Mouse (Mus musculus) Muller cell, postnatal 12 days (primary cell): Measurements from ENCODE around the gene Lonp2.

Experiments
- DNase-seq: peaks from one replicate; pipeline ENCODE4 v3.0.0-alpha.2; 2015; ENCODE audit errors: inconsistent ontology term

Lonp2 gene

GRCm38 (mm10) chr8:86623911-86624731 lies at the start of gene Lonp2:
Lonp2 (plus strand) TSS chr8:86624043.
- peak; percentile 99 for DNase-seq

DNA sequence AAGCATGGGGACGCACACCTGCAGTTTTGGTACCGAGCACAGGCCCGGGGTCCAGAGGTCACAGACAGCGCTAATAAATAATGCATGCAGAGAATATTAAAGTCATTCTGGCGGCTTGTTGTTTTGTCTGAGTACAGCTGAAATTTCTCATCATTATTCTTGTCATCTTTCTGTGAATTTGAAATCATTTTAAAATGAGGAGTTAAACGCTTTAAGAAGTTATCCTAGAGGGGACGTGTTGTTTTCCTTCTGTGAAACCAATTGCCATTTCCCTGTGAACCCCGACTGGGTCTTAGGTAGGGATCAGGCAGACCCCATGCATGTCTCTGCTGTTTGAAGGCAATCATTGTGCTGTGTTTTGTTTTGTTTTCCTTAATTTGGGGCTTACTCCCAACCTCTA lies 46.3 kb upstream of the Lonp2 start:
- DNase-seq, result no peak

DNA sequence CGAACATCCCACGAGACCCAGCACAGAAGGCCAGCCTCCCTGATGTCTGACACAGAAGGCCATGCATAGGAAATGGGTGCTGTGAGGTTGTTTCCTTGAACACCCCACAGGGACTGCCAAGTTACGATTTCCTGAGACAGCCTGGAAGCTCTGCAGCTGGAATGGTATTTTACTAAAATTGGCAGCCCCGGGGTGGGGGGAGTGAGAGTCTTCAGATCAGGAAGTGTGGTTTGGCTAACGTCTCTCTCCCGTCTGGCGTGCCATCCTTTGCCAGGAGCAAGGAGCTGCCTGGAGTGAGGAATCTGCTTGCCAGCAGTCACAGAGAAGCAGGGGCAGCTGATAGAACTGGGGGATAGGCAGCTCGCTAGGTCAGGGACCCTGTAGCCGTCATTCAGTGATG lies 45.8 kb upstream of the Lonp2 start:
- DNase-seq, result peak; percentile 84

DNA sequence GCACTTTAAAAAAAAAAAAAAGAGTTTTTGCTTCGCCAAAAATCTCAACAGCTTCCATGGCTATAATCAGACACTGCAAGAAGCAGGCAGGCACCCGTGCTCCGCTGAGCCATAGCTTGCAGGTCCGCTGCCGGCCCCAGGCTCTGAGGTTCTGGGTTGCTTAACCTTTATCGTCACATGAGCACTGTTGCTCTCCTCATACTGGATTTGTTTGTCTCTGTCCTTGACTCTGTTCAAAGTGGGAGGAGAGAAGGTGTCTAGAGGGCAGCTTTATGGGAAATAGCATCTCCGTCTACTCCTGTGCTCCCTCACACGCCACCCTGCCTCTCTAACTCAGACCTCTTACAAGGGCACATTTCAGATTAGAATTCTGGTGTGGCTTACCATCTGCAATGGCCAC lies 45.1 kb upstream of the Lonp2 start:
- DNase-seq, result no peak

GRCm38 (mm10) chr8:86580458-86580857 lies 43.4 kb upstream of the Lonp2 start, which contains the start of gene Abcc12:
Abcc12 (minus strand) TSS chr8:86580686.
- DNase-seq, result no peak

DNA sequence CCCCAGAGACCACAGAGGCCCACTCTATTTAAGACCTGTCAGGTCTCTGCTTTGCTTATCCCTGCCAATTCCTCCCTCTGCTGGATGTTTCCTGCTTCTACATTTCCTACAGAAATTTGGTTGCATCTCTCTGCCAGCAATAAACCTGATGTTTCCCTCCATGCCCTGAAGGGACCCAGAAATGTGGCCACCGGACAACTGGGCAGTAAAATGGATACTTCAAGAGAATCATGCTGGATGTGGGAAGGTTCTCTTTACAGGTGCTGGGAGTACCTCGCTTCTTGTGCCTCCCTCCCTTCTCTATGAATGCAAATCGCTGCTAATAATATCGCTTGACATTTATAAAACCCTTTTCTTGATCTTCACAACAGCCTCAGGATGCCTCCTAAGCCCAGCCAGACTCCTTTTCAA lies 41.9 kb upstream of the Lonp2 start:
- DNase-seq, result no peak

- peak; percentile 84 for DNase-seq
Measured at GRCm38 (mm10) chr8:86585118-86585517, 38.7 kb upstream of the Lonp2 start.

DNA sequence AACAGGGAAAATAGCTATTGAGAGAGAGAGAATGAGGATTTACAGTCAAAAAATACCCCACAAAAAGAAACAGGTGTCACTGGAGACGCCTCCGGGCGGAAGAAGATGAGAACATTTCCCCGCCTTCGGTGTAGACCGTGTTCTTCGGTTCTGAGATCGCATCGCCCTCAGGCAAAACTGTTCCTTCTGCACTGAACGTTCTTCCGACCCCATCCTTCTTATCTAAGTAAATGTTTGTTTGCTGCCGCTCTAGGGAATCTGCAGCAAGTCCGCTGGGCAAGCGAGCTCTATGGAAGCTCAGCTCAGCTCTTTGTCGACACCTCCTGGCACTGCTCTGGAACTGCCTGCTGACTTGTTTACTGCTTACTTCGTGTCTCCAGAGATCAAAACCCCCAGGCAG lies 38.3 kb upstream of the Lonp2 start:
- DNase-seq, result peak; percentile 81

DNA sequence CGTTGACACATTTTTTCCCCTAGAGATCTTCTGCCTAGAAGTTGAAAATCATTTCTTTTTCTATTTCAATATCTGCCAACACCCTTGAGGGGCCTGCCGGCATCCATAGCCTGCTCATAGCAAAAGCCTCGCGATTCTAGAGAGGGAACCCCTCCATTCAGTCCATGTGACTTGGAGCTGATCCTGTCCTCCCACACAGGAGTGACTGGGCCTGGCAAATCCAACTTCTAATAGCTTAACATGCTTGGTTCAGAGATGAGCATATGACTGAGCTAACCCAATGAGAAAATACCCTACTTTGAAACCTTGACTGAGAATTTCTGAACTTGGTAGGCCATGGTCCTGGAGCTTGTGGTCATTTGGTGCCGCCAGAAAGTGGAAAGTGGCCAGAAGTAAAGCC lies 37.8 kb upstream of the Lonp2 start:
- DNase-seq, result no peak

DNA sequence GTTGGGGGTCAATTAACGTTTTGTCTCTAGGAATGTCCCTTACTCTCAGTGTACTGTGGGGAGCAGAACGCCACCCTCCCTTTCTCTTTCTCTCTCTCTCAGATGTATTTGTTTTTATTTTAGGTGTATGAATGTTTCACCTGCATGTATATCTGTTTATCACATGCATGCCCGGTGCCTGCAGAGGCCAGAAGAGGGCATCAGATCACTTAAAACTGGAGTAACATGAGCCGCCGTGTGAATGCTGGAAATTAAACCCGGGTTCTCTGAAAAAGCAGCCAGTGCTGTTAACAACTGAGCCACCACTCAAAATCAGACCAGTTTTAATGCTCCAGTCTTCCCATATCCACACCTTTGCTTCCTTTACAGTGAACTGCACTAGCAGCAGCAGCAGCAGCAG lies 37.2 kb upstream of the Lonp2 start:
- DNase-seq, result peak; percentile 24

GRCm38 (mm10) chr8:86588338-86588737 lies 35.5 kb upstream of the Lonp2 start:
- no peak for DNase-seq

DNA sequence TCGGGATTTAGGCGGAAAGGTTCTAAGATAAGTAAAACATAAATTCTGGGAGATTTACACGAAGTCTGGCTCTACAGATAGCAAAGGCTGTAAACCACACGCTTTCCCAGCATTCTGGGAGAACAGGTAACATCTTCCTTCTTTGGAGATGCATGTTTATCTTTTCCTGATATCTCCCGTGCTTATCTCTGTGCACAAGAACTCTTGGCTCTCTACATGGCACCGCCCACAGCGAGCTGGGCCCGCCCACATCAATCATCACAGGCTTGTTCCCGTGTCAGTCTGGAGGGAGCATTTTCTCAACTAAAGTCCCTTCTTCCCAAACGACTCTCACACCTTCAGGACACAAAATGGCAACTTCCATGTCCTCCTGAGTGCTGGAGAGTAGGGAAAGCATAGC lies 30.7 kb upstream of the Lonp2 start:
- DNase-seq, result no peak

- DNase-seq, result no peak
Measured at GRCm38 (mm10) chr8:86594159-86594796, 29.6 kb upstream of the Lonp2 start.

- DNase-seq, result no peak
Measured at GRCm38 (mm10) chr8:86595671-86596070, 28.2 kb upstream of the Lonp2 start.

- no peak for DNase-seq
Measured at GRCm38 (mm10) chr8:86597681-86598080, 26.2 kb upstream of the Lonp2 start.

GRCm38 (mm10) chr8:86599299-86599698 lies 24.5 kb upstream of the Lonp2 start:
- DNase-seq, result no peak

DNA sequence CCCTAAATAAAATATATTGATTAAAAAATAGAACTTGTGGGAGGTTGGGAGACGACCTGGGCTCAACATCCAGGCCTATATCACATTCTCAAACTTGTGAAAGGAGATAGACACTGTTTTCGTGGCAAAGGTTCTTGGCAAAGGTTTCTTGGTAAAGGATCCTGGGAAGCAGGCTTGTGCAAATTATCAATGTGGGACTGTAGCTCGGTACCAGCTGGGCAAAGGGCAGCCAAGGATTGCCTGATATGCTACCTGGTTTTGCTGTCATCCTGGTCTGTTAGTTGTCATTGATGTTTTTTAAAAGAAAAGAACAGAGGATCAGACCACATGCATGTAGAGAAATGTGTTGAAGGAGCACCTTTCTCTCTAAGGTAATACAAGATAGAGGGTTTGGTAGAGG lies 23.5 kb upstream of the Lonp2 start:
- DNase-seq, result no peak

DNA sequence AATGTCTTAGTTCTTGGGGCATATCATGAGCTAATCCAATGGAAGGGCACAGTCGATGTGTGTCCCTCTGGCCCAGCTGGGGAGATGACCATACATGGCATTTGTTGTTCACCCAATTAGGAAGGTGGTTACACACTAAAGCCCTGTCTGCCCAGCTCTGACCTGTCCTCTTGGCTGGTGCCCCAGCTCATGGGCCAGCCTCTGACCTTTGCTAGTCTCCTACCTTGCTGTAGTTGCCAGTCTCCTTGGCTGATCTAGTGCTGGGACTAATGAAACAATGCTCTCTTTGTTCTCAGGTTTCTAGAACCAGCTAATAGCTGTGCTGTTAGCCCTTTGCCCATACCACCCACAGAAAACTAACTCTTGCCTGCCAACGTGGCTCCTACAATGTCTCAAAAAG lies 20.7 kb upstream of the Lonp2 start:
- DNase-seq, result peak; percentile 78

GRCm38 (mm10) chr8:86604676-86605075 lies 19.2 kb upstream of the Lonp2 start:
- no peak for DNase-seq

- no peak for DNase-seq
Measured at GRCm38 (mm10) chr8:86613798-86614197, 10.0 kb upstream of the Lonp2 start.

GRCm38 (mm10) chr8:86615095-86615769 lies 8.6 kb upstream of the Lonp2 start:
- no peak for DNase-seq

GRCm38 (mm10) chr8:86617759-86618387 lies 6.0 kb upstream of the Lonp2 start:
- DNase-seq, result no peak
